Mouse (Mus musculus): ENCODE measurements at regions not wholly inside any gene's neighbourhood (a gene's known extent, or its start where the extent isn't known, plus 50 kb on each side); places are given as distances from the start of the nearest gene placed in this dataset.
"Not testable (repeated sequence)": the region's sequence is repeated elsewhere in the genome, so short reads cannot be mapped to it uniquely, and the experiment has no call there.

- Histone ChIP-seq H3K9me3 (ENCODE audit: control insufficient read depth, low read length) (peaks cover 6% of the 10 kb centered on the region; the same call in 1 of the 2 replicates), H3K27me3 (ENCODE audit: control insufficient read depth, insufficient read depth, low read length) (no peaks in the 10 kb centered on the region), H3K36me3 (ENCODE audit: control insufficient read depth, insufficient read depth, low read length) (no peaks in the 10 kb centered on the region), H3K4me1 (ENCODE audit: control insufficient read depth, insufficient read depth, low read length) (no peaks in the 10 kb centered on the region), H3K4me3 (ENCODE audit: low read length) (no peak overlapping the region), H3K9ac (ENCODE audit: low read depth, low read length) (no peak overlapping the region), H3K27ac (ENCODE audit: low read depth, low read length) (no peak overlapping the region), H3K4me2 (replicated peaks; ENCODE audit: low read depth, low read length) (no peak overlapping the region)
- no peak for ATAC-seq (ENCODE audit: low FRiP score, low TSS enrichment)
- WGBS: 69% methylated on average over 1 of the region's 1 CpGs
Observed at GRCm38 (mm10) chr5:16937840-16938239, 146.2 kb downstream of the Gm28710 start.

GRCm38 (mm10) chr5:16947430-16947829, 155.8 kb downstream of the Gm28710 start:
- peak; percentile 69; the same call in 1 of the 2 replicates for ATAC-seq (ENCODE audit: low FRiP score, low TSS enrichment)
- H3K9ac ChIP-seq (ENCODE audit: low read depth, low read length): no peak overlapping the region
- H3K27ac ChIP-seq (ENCODE audit: low read depth, low read length): no peak overlapping the region
- no peak overlapping the region for H3K4me3 ChIP-seq (ENCODE audit: low read length)
- no peaks in the 10 kb centered on the region for H3K27me3 ChIP-seq (ENCODE audit: control insufficient read depth, insufficient read depth, low read length)
- no peak overlapping the region for H3K4me2 ChIP-seq (replicated peaks; ENCODE audit: low read depth, low read length)
- 33% methylated on average over 1 of the region's 1 CpGs for WGBS
- no peaks in the 10 kb centered on the region for H3K36me3 ChIP-seq (ENCODE audit: control insufficient read depth, insufficient read depth, low read length)
- H3K9me3 ChIP-seq (ENCODE audit: control insufficient read depth, low read length): no peaks in the 10 kb centered on the region
- H3K4me1 ChIP-seq (ENCODE audit: control insufficient read depth, insufficient read depth, low read length): no peaks in the 10 kb centered on the region

- no peaks in the 10 kb centered on the region for H3K36me3 ChIP-seq (ENCODE audit: control insufficient read depth, insufficient read depth, low read length)
- H3K9me3 ChIP-seq (ENCODE audit: control insufficient read depth, low read length): no peaks in the 10 kb centered on the region
- no peak overlapping the region for H3K27ac ChIP-seq (ENCODE audit: low read depth, low read length)
- 84% methylated on average over 4 of the region's 4 CpGs for WGBS
- no peak overlapping the region for H3K9ac ChIP-seq (ENCODE audit: low read depth, low read length)
- ATAC-seq (ENCODE audit: low FRiP score, low TSS enrichment): no peak
- no peak overlapping the region for H3K4me3 ChIP-seq (ENCODE audit: low read length)
- no peaks in the 10 kb centered on the region for H3K27me3 ChIP-seq (ENCODE audit: control insufficient read depth, insufficient read depth, low read length)
- no peak overlapping the region for H3K4me2 ChIP-seq (replicated peaks; ENCODE audit: low read depth, low read length)
- H3K4me1 ChIP-seq (ENCODE audit: control insufficient read depth, insufficient read depth, low read length): no peaks in the 10 kb centered on the region
Observed at GRCm38 (mm10) chr5:16967735-16968134, 176.1 kb downstream of the Gm28710 start.

GRCm38 (mm10) chr5:16968817-16969216, 177.2 kb downstream of the Gm28710 start:
- H3K4me3 ChIP-seq (ENCODE audit: low read length); H3K9me3 ChIP-seq (ENCODE audit: control insufficient read depth, low read length); ATAC-seq (ENCODE audit: low FRiP score, low TSS enrichment); H3K27me3 ChIP-seq (ENCODE audit: control insufficient read depth, insufficient read depth, low read length); H3K4me1 ChIP-seq (ENCODE audit: control insufficient read depth, insufficient read depth, low read length); H3K4me2 ChIP-seq (replicated peaks; ENCODE audit: low read depth, low read length); H3K27ac ChIP-seq (ENCODE audit: low read depth, low read length); H3K36me3 ChIP-seq (ENCODE audit: control insufficient read depth, insufficient read depth, low read length); H3K9ac ChIP-seq (ENCODE audit: low read depth, low read length): not testable (repeated sequence)
- WGBS: 50% methylated on average over 1 of the region's 1 CpGs

GRCm38 (mm10) chr5:16973206-16973896, 181.7 kb downstream of the Gm28710 start:
- ATAC-seq (ENCODE audit: low FRiP score, low TSS enrichment): no peak

GRCm38 (mm10) chr5:16976006-16976405, 184.4 kb downstream of the Gm28710 start:
- Histone ChIP-seq H3K9me3 (ENCODE audit: control insufficient read depth, low read length) (no peaks in the 10 kb centered on the region), H3K4me3 (ENCODE audit: low read length) (no peak overlapping the region), H3K4me1 (ENCODE audit: control insufficient read depth, insufficient read depth, low read length) (no peaks in the 10 kb centered on the region), H3K9ac (ENCODE audit: low read depth, low read length) (no peak overlapping the region), H3K4me2 (replicated peaks; ENCODE audit: low read depth, low read length) (no peak overlapping the region), H3K27ac (ENCODE audit: low read depth, low read length) (no peak overlapping the region), H3K27me3 (ENCODE audit: control insufficient read depth, insufficient read depth, low read length) (no peaks in the 10 kb centered on the region), H3K36me3 (ENCODE audit: control insufficient read depth, insufficient read depth, low read length) (no peaks in the 10 kb centered on the region)
- WGBS: 91% methylated on average over 2 of the region's 2 CpGs
- no peak for ATAC-seq (ENCODE audit: low FRiP score, low TSS enrichment)

More at GRCm38 (mm10) chr5:16973206-16973896, 181.7 kb downstream of the Gm28710 start:
- no peak overlapping the region for H3K27ac ChIP-seq (ENCODE audit: low read depth, low read length)
- no peaks in the 10 kb centered on the region for H3K9me3 ChIP-seq (ENCODE audit: control insufficient read depth, low read length)
- H3K9ac ChIP-seq (ENCODE audit: low read depth, low read length): no peak overlapping the region
- no peak overlapping the region for H3K4me3 ChIP-seq (ENCODE audit: low read length)
- WGBS: 69% methylated on average over 1 of the region's 1 CpGs
- no peak overlapping the region for H3K4me2 ChIP-seq (replicated peaks; ENCODE audit: low read depth, low read length)
- no peaks in the 10 kb centered on the region for H3K36me3 ChIP-seq (ENCODE audit: control insufficient read depth, insufficient read depth, low read length)
- H3K27me3 ChIP-seq (ENCODE audit: control insufficient read depth, insufficient read depth, low read length): no peaks in the 10 kb centered on the region
- no peaks in the 10 kb centered on the region for H3K4me1 ChIP-seq (ENCODE audit: control insufficient read depth, insufficient read depth, low read length)

- Histone ChIP-seq H3K4me3 (ENCODE audit: low read length) (no peak overlapping the region), H3K9ac (ENCODE audit: low read depth, low read length) (no peak overlapping the region), H3K27ac (ENCODE audit: low read depth, low read length) (no peak overlapping the region), H3K4me2 (replicated peaks; ENCODE audit: low read depth, low read length) (no peak overlapping the region), H3K9me3 (ENCODE audit: control insufficient read depth, low read length) (no peaks in the 10 kb centered on the region), H3K4me1 (ENCODE audit: control insufficient read depth, insufficient read depth, low read length) (no peaks in the 10 kb centered on the region), H3K27me3 (ENCODE audit: control insufficient read depth, insufficient read depth, low read length) (no peaks in the 10 kb centered on the region), H3K36me3 (ENCODE audit: control insufficient read depth, insufficient read depth, low read length) (no peaks in the 10 kb centered on the region)
- ATAC-seq (ENCODE audit: low FRiP score, low TSS enrichment): no peak
- 95% methylated on average over 2 of the region's 2 CpGs for WGBS
Observed at GRCm38 (mm10) chr5:16984877-16985276, 193.3 kb downstream of the Gm28710 start.

- no peaks in the 10 kb centered on the region for H3K9me3 ChIP-seq (ENCODE audit: control insufficient read depth, low read length)
- no peak overlapping the region for H3K9ac ChIP-seq (ENCODE audit: low read depth, low read length)
- H3K4me2 ChIP-seq (replicated peaks; ENCODE audit: low read depth, low read length): no peak overlapping the region
- H3K27ac ChIP-seq (ENCODE audit: low read depth, low read length): no peak overlapping the region
- 66% methylated on average over 1 of the region's 1 CpGs for WGBS
- no peak overlapping the region for H3K4me3 ChIP-seq (ENCODE audit: low read length)
- H3K4me1 ChIP-seq (ENCODE audit: control insufficient read depth, insufficient read depth, low read length): no peaks in the 10 kb centered on the region
- no peaks in the 10 kb centered on the region for H3K27me3 ChIP-seq (ENCODE audit: control insufficient read depth, insufficient read depth, low read length)
- no peaks in the 10 kb centered on the region for H3K36me3 ChIP-seq (ENCODE audit: control insufficient read depth, insufficient read depth, low read length)
- ATAC-seq (ENCODE audit: low FRiP score, low TSS enrichment): no peak
Observed at GRCm38 (mm10) chr5:16991518-16991917, 199.9 kb downstream of the Gm28710 start.

GRCm38 (mm10) chr5:16999183-16999582, 207.6 kb downstream of the Gm28710 start:
- Histone ChIP-seq H3K4me3 (ENCODE audit: low read length) (no peak overlapping the region), H3K36me3 (ENCODE audit: control insufficient read depth, insufficient read depth, low read length) (no peaks in the 10 kb centered on the region), H3K4me1 (ENCODE audit: control insufficient read depth, insufficient read depth, low read length) (no peaks in the 10 kb centered on the region), H3K27ac (ENCODE audit: low read depth, low read length) (no peak overlapping the region), H3K4me2 (replicated peaks; ENCODE audit: low read depth, low read length) (no peak overlapping the region), H3K27me3 (ENCODE audit: control insufficient read depth, insufficient read depth, low read length) (no peaks in the 10 kb centered on the region), H3K9me3 (ENCODE audit: control insufficient read depth, low read length) (no peaks in the 10 kb centered on the region), H3K9ac (ENCODE audit: low read depth, low read length) (no peak overlapping the region)
- 46% methylated on average over 2 of the region's 2 CpGs for WGBS
- ATAC-seq (ENCODE audit: low FRiP score, low TSS enrichment): no peak
